Comparison of ENCODE assay signal across 13 mouse cellular contexts in genomic region chr16:56359101-56359500, GRCm38 (mm10).
"Had no signal": no experiment of that assay in that cellular context is flagged by ENCODE, and none has a peak within 500 bp of the region (broad histone marks: within the 10 kb centered on the region; RNA-seq: fewer than 3 reads in every experiment).

No protein-coding gene starts in this region.

- H3K4me3 ChIP-seq: kidney, embryonic 15.5 days; left cerebral cortex, adult 2 months; limb, embryonic 10.5 days; liver, embryonic 15.5 days; megakaryocyte, embryonic 14.5 days; midbrain, embryonic 15.5 days; neural tube, embryonic 12.5 days had no signal

- H3K4me1 ChIP-seq: kidney, embryonic 15.5 days; limb, embryonic 10.5 days; liver, embryonic 15.5 days; megakaryocyte, embryonic 14.5 days; midbrain, embryonic 15.5 days; neural tube, embryonic 12.5 days had no signal

- H3K36me3 ChIP-seq: kidney, embryonic 15.5 days; limb, embryonic 10.5 days; liver, embryonic 15.5 days; midbrain, embryonic 15.5 days; neural tube, embryonic 12.5 days had no signal

- H3K27me3 ChIP-seq: kidney, embryonic 15.5 days; liver, embryonic 15.5 days; megakaryocyte, embryonic 14.5 days; midbrain, embryonic 15.5 days; neural tube, embryonic 12.5 days had no signal

- H3K27ac ChIP-seq: kidney, embryonic 15.5 days; left cerebral cortex, adult 2 months; limb, embryonic 10.5 days; liver, embryonic 15.5 days; macrophage; midbrain, embryonic 15.5 days; neural tube, embryonic 12.5 days had no signal

- H3K9ac ChIP-seq: kidney, embryonic 15.5 days; liver, embryonic 15.5 days; midbrain, embryonic 15.5 days; neural tube, embryonic 12.5 days had no signal

- DNase-seq: kidney, adult 2 months; kidney, postnatal 14 days; spleen, adult 18-20 months; thymus, adult 18-20 months; thymus, postnatal 14 days had no signal
